Mouse (Mus musculus) right cerebral cortex, adult 2 months (tissue): ENCODE results near the gene Abi3.
A peak's percentile ranks its signal among the peaks of the same experiment; 100 is the strongest.
"Not testable (repeated sequence)": the region's sequence is repeated elsewhere in the genome, so short reads cannot be mapped to it uniquely, and the experiment has no call there.

Experiments used
- DNase-seq, 2 experiments: peaks; one replicate each; pipeline ENCODE4 v3.0.0; 2021 to 2022; ENCODE audit warnings: low spot score in 2 of 2

Gene Abi3

DNA sequence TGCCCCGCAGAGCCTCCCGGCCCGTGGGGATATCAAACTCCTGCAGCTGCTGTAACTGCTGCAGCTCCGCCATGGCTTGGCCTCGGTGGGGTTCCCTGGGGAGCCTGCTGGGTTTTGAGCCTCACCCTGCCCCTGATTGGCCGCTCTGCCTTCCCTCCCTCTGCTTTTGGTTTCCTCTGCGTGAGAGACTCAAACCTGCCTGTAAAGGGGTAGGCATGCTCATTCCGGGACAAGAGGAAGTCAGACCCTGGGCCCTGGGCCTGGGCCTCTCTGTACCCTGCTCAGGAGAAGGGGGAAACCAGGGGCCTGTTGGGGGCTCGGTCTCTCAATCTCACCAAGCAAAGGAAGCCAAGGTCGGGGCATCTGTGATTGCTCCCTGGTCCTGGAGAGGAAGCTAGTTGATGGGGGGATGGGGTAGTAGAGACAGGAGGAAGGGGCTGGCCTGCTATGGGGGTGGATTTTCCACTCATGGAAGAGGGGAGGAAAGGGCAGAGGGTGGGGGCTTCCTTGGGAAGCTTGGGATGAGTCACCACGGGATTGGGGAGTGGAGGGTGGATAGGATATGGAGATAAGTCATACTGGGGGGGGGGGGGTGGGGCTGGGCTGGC lies at the start of gene Abi3:
Gene Abi3, minus strand, starts transcription at position 403 of the 608 bp plus-strand sequence.
- DNase-seq = no peak

DNA sequence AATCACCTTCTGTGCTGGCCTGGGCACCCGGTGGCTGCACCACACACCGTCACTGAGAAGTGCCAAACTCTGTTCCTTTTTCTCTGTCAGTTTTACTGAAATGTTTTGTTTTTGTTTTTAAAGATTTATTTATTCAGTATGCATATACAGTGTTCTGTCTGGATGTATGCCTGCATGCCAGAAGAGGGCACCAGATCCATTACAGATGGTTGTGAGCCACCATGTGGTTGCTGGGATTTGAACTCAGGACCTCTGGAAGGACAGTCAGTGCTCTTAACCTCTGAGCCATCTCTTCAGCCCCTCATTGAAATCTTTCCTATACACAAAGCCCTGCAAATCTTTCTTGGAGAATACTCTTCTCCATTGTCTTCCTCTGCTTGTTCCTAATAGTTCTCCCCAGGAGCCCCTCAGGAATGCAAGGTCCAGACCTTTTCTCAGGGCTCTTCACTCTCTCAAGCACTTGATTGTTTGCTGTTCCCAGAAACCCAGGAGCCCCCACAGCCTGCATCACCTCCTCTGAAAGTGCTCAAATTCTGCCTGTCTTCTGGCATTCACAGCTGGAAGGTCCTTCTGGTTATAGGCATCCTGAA lies 48.3 kb upstream of the Abi3 start:
- DNase-seq = no peak

DNA sequence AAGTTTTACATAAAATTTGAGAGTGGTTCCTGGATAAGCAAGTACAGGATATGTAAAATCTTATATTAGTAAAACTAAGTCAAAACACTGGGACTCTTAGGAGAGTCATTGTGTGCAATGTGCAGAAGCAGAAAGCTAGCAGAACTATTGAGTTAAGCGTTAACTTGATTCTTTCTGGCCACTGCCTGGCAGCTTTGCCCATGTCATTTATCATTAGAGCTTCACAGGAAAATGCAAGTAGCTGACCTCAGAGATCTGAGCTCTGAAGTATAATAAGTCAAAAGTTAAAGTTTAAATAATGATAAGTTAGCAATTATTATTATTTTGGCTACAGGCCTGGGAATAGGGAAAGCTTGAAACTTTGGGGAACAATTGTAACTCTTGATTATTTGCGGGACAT lies 37.6 kb upstream of the Abi3 start:
- DNase-seq = not testable (repeated sequence)

DNA sequence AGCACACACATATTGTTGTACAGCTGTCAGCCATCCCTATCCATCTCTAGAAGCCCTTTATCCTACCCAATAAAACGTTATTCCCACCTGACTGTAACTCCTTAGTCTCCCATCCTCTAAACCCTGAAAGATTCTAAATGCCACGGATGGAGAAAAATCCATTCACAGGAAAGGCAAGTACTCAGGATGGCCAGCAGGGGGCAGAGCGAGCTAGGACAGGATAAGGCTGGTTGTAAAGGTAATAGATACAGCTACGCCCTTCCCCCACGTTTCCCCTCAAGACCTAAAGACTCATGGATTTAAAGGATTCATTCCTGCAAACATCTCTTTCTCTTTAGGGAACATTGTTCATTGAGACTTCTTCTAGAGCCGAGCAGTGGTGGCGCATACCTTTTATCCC lies 34.0 kb upstream of the Abi3 start:
- peak; percentile 28 to 68 for DNase-seq

DNA sequence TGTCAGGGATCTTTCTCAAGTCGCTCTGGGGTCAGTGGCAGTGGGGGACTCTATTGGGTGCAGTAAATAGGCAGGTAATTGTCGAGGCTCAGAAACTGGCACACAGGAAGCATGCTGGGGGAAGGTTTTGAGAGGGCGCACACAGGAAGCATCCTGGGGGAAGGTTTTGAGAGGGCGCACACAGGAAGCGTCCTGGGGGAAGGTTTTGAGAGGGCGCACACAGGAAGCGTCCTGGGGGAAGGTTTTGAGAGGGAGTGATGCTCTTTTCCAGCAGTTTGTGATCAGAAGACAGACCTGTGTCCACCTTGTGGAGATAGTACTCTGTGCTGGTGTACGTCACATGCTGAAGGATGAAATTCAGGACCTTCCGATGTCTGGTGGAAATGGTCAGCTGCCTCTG lies 33.5 kb upstream of the Abi3 start:
- no peak for DNase-seq

DNA sequence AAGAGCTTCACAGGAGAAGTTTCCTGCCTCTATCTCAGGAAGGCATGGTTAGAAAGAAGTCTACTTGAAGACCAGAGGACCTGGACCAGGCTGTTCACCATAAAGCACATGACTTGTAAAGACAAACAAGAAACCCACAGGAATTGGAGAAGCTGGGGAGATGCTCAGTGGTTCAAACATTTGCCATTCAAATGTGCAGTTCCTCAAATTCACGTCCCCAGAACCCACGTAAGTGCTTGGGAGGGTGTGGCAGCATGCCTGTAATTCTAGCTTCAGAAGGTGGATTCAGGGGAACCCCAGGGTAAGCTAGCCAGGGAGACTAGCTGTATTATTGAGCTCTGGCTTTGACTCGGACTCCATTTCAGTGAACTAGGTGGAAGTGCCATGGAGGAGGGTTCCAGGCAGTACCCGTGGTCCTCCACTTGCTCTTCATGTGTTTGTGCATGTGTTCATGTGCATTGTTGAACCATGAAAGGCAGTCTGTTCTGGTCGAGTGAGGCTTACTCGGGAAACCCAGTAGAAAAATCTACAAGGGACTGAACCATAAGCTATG lies 27.7 kb upstream of the Abi3 start:
- DNase-seq = no peak

DNA sequence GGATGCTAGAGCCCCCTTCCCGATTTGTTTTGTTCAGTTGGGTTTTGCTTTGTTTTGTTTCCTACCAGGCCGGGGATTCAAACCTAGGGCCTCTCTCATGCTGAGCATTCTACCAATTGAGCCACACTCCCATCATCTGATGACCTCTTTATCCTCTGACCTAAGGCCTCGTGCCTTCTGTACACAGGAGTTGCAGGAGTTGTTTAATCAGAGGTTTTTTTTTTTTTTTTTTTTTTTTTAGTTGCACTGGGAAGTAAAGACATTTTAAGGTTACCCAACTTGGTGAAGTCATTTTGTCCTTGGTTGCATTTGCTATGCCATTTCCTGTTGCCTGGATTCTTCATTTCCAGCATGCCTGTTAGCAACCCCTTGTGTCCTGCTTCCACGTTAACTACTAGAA lies 27.2 kb upstream of the Abi3 start:
- DNase-seq = no peak

DNA sequence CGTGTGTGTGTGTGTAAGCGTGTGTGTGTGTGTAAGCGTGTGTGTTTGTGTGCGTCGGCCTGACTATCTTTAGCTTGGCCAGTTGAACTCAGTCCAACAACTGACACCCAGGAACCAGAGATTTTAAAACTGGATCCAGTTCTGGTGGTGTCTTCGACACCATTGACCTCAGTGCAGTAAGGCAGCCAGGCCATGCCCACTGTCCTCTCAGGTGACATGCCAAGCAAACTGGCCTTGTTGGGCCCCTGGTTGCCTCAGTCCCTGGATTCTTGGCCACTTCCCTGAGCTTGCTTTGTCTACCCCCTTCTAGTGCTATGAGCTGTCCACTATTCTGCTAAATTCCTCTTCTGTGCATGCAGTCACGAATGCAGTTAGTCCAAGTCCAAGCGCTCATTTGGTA lies 19.1 kb upstream of the Abi3 start:
- DNase-seq = no peak

DNA sequence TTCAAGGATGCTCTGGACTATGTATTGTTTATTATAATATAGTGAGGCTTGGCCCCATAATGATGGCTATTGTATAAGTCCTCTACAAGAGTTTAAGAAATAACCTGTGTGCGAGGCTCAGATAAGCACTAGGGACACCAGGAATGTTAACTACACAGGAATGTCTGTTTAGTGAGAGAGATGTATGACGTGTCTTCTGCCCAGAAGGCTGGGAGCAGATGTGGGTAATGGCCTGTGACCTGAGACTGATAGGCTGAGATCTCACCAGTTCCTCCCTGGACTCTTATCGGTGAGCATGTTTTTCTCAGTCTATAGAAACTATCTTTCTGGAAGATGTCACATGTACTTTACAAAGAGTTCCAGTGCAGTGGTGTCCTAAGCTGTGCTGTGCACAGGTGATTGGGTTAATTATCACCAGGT lies 17.8 kb upstream of the Abi3 start:
- DNase-seq = no peak

DNA sequence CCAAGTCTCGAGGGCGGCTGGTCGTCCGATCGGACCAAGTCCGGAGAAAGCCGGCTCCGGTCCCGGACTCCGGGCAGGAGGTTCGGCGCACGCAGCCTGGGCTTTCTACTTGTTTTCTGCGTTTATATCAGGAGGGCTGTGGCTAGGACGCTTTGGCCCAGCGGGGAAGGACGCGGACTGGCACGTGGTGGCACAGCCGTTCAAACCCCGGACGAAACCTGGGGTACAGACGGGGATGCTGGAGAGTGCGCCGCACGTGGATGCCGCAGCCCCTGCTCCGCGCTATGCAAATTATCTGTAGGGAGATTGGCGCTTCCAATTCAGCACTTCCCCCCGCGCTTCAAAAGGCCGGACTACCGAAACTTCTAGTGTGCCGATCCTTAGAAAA lies 17.2 kb upstream of the Abi3 start:
- peak in 1 of 2 experiments; percentile 62 for DNase-seq

DNA sequence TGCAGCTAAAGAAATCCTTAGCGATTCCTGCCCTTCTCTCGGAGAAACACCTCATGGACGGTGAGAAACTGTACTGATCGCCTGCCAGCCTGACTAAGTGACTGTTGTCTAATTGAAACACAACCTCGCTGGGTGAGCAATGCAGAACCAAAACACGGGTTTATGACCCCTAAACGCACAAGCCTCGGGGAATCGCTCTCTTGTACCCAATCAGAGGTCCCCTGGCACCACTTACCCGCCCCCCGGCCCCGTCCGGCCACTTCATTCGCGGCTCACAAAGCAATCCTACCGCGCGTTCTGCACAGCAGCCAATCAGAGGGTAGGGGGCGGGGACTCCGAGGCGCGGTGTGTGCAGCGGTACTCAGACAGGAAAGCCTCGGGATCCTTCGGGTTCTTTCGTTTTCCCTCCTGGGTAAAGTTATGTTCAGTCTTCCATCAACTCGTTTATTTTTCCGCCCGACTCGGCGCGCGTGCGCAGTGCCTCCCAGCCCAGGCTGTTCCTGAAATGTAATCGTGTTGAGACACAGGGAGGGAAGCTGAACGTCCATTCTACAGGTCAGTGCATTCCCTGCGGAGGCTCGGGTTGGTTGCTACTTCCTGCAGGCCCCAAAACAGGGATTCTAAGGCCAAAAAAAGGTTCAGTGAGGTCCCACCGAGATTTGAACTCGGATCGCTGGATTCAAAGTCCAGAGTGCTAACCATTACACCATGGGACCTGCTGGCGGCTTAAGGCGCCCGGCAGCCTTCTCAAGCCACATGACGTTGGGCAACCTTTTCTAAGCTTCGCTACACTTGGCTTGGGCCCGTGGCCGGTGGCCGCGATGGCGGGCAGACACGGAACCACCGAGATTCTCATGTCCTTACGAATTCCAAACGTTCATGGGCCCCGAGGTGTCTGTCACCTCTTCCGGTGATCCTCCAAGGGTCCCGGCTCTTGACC lies 16.5 kb upstream of the Abi3 start:
- DNase-seq = peak; percentile 98 to 99

DNA sequence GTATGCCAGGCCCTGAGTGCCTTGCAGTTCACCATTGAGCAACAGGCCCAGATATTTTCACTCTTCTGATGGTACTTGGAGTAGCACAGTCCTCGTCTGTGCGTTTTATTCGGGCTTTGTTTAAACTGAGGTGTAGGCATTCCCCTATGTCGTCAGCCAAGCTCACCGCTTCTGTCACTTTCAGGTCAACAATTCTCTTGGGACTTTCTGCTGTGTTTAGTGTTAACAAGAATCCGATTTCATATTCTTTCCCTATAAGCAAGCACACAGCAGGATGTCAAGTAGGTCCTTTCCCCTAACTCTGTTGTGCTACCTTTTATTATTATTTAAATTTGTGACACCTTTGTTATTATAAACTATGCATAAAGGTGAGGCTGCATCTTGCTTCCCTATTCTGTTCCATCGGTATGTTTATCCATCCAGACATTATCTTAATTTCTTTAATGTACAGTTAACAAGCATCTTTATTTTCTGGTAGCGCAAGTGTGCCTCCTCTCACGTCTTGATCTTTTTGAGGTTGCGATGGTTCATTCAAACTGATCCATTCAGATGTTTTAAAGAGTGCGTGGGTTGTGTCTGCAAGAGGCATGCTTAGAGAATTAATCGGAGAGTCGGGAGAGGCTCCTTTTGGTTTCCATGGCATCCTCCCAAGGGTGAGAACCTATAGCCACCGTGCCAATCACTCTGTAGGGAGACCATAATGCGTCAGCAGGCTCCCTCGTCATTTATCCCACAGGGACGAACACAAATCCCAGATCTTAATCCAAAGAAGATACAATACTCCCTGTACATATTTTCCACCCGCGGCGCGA lies 15.6 kb upstream of the Abi3 start:
- DNase-seq = no peak

DNA sequence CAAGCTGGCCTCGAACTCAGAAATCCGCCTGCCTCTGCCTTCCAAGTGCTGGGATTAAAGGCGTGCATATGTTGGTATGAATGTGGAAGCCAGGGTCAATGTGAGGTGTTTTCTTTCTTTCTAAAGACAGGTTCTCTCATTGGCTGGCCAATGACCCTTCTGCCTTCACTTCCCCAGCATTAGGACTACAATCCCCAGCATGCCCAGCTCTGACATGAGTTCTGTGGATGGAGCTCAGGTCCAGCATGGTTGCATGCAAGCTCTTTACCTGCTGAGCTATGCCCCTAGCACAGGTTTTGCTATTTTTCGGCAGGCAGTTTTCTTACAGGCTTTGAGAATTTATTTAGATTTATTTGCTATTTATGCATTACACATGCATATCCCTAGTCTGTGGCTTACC lies 15.0 kb upstream of the Abi3 start:
- no peak for DNase-seq

DNA sequence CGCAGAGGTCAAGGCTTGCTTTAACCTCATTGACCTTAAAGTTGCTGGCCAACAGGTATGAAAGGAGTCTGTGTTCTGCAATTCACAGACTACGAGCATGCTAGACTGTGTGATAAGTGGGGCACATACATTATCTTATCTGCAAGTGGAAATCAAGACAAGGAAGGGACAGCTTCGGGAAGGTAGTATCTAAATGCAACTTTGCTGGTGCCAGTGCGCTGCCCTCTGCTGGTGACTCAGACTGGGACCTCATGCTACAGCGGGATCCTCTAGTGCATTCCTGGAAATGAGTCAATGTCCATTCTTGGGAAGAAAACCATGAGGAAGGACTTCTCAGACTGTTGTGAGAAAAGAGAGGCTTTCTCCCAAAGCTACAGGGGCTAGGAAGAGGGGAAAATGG lies 11.4 kb upstream of the Abi3 start:
- peak; percentile 39 to 46 for DNase-seq

DNA sequence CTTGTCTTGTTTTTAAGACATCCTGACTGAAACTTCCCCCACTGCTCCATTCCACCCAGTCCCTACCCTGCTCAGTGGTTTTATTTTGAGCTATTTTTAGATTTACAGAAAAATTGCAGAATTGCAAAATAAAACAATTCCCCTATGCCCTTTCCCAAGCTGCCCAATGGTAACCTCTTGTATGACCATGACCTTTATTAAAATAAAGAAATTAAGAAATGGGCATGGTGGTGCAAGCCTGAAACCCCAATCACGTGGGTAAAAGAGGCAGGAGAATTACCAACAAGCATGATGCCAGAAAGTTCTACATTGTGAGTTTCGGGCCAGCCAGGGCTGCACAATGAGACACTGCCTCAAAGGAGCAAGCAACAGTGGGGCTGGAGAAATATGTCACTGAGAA lies 8.6 kb upstream of the Abi3 start:
- DNase-seq = no peak

DNA sequence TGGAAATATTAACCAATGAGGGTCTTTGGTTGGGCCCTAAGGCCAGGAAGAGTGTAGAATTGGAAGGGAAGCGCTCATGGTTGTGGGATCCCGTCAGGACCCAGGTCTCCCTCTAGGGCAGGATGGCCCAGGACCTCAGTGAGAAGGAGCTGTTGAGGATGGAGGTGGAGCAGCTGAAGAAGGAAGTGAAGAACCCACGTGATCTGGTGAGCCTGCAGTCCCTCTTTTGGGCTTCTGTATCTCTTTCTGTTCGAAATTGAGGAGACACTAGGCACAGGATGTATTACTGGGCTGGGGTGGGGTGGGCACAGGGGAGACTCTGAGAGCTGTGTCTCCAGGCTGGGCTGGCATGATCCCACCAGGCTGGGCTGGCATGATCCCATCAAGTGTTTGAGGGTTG lies 2.7 kb upstream of the Abi3 start:
- DNase-seq = no peak

DNA sequence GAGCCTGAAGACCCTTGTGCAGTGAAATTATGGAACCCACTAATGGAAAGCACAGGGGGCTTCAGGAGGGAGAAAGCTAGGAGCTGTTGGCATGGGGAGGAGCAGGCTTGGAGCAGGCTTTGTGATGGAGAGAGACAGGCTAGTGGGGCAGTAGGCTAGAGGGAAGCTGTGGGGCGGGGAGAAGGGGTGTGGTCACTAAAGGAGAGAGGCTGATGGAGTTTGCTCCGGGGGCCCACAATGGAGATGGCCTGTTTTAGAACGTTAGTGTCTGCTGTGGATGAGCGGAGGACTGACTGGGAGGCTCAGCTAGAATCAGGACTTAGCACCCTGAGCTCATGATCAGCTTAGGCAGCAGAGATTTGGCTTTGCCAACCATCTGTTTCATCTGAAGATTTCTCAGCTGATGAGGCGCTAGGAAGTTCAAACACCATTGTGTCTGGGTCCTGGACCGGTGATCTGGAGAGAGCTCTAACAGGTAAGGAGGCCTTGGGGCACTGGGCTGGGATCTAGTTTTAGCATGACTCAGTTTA lies 1.2 kb upstream of the Abi3 start:
- DNase-seq = no peak

DNA sequence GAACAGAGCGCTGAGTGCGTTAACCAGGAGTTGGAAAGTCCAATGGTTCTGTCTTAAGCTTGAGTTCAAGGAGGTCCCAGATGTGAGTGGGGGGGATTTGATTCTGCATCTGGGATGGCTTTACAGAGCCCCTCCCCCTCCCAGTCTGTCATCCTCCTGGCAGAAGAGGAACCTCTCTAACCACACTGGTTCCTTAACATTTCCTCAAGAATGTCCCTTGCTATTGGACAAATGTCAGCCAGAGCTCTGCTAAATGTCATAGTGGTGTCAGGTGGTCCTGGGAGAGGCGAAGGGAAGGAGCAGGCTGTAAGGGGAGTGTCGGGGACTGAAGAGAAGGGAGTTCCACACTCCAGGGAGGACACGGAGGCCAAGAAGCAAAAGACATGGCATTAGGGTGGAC lies 677 bp upstream of the Abi3 start:
- no peak for DNase-seq

DNA sequence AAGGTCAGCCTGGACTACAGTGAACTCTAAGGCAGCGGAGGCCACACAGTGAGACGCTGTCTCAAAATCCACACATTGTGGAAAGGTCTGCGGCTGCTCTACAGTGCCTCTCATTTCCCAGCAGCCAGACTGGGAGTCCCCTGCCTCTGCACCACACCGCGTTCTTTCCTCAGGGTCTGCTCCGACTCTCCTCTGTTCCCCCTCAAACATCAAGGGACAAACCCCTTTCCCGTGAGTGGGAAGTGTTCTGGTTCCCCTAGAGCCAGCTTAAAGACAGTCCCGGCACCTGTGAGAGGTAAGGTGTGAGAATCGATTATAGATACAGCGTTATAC lies 812 bp downstream of the Abi3 start:
- no peak for DNase-seq

DNA sequence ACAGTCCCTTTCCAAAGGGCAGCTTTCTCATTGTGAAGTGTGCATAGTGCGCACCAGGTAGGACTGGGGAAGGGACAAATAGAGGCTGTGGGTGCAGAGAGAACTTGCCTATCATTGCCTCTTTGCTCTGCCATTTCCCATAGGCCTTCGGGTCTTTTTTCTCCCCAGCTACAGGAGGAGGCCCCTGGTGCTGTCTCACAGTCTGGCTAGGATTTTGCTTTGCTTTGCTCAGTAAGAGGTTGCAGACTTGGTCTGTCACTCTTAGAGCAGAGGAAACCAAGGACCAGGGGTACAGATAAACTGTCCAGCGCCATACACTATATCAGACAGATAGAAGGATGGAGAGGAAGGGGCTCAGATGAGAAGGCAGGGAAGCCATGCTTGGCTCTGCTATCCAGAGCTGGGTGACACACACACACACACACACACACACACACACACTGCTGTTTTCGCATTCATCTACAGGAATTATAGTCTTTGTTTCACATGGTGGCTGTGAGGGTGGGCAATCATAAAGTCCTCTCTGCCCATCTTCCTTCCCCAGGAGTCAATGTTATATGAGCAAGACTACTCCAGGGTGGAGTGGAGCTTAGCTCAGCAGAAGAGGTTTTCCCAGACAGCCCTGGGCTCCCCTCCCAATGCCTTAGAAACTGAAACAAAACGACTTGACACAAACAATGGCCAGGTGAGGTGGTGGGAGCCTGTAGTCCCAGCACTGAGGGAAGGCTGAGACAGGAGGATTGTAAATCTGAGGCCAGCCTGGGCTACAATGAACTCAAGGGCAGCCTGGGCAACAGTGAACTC lies 1.4 kb downstream of the Abi3 start:
- no peak for DNase-seq
